Mouse (Mus musculus): ENCODE measurements around the gene Ptk7. TPM values are rescaled to one million over a fixed set of nuclear protein-coding genes. Genes with fewer than 3 reads are reported as not detected.

The Ptk7 gene
- total and polyA plus RNA-seq, 2 experiments from 2014 or later = 22.5 to 62.6 TPM

GRCm38 (mm10) chr17:46647279-46647678 is 18.0 kb upstream of the Ptk7 start:
- no peak overlapping the region for H3K9ac ChIP-seq (replicated peaks; ENCODE audit: low read length, poor library complexity, severe bottlenecking)
- no peak overlapping the region for H3K27ac ChIP-seq (ENCODE audit: low read depth, low read length)
- peaks cover 22% of the 10 kb centered on the region; the same call in 1 of the 2 replicates for H3K4me1 ChIP-seq (ENCODE audit: insufficient read depth, low read length)
- H3K9me3 ChIP-seq (ENCODE audit: low read length) = no peaks in the 10 kb centered on the region
- ATAC-seq (ENCODE audit: low FRiP score) (no peak), DNase-seq (ENCODE audit: low spot score) (no peak)
- TF ChIP-seq CTCF (IDR thresholded peaks at IDR 0.05) = no peak
- 94% methylated on average over 7 of the region's 7 CpGs for WGBS
- H3K36me3 ChIP-seq (ENCODE audit: insufficient read depth, low read length) = peaks cover 6% of the 10 kb centered on the region; the same call in 1 of the 2 replicates
- no peak overlapping the region for H3K4me3 ChIP-seq (ENCODE audit: low read depth, low read length)
- H3K27me3 ChIP-seq (ENCODE audit: insufficient read depth, low read length) = no peaks in the 10 kb centered on the region
- peak overlapping the region; percentile 65; the same call in 1 of the 2 replicates for H3K4me2 ChIP-seq (ENCODE audit: low read depth, low read length, poor library complexity, severe bottlenecking)

- Histone ChIP-seq H3K36me3 (ENCODE audit: insufficient read depth, low read length) (peaks cover 12% of the 10 kb centered on the region; the same call in 1 of the 2 replicates), H3K27me3 (ENCODE audit: insufficient read depth, low read length) (no peaks in the 10 kb centered on the region), H3K4me1 (ENCODE audit: insufficient read depth, low read length) (peaks cover 15% of the 10 kb centered on the region; the same call in 1 of the 2 replicates), H3K27ac (ENCODE audit: low read depth, low read length) (peak overlapping the region; percentile 85), H3K4me3 (ENCODE audit: low read depth, low read length) (peak overlapping the region; percentile 72), H3K9me3 (ENCODE audit: low read length) (no peaks in the 10 kb centered on the region), H3K9ac (replicated peaks; ENCODE audit: low read length, poor library complexity, severe bottlenecking) (peak overlapping the region; percentile 71), H3K4me2 (ENCODE audit: low read depth, low read length, poor library complexity, severe bottlenecking) (peak overlapping the region; percentile 65)
- ATAC-seq (ENCODE audit: low FRiP score) = no peak
- TF ChIP-seq CTCF (IDR thresholded peaks at IDR 0.05) = no peak
- under 1% methylated on average over 19 of the region's 19 CpGs for WGBS
- no peak for DNase-seq (ENCODE audit: low spot score)
Measured at GRCm38 (mm10) chr17:46646322-46646662, 17.0 kb upstream of the Ptk7 start.

GRCm38 (mm10) chr17:46645561-46646321 is 16.4 kb upstream of the Ptk7 start, which contains the start of the genes Klc4 and Mrpl2:
Gene Klc4 (minus strand): TSS chr17:46646022.
Gene Mrpl2 (plus strand): TSS chr17:46646229.
- Histone ChIP-seq H3K9ac (replicated peaks; ENCODE audit: low read length, poor library complexity, severe bottlenecking) (peak within 1 kb of the TSS; percentile 71), H3K9me3 (ENCODE audit: low read length) (no peaks in the 10 kb centered on the region), H3K36me3 (ENCODE audit: insufficient read depth, low read length) (peaks cover 17% of the 10 kb centered on the region; the same call in 1 of the 2 replicates), H3K4me3 (ENCODE audit: low read depth, low read length) (peak within 1 kb of the TSS; percentile 72), H3K27me3 (ENCODE audit: insufficient read depth, low read length) (no peaks in the 10 kb centered on the region), H3K4me2 (ENCODE audit: low read depth, low read length, poor library complexity, severe bottlenecking) (peak within 1 kb of the TSS; percentile 93), H3K27ac (ENCODE audit: low read depth, low read length) (peak within 1 kb of the TSS; percentile 85), H3K4me1 (ENCODE audit: insufficient read depth, low read length) (peaks cover 11% of the 10 kb centered on the region; the same call in 1 of the 2 replicates)
- DNase-seq (ENCODE audit: low spot score) (peak; percentile 98), ATAC-seq (ENCODE audit: low FRiP score) (peak; percentile 75)
- under 1% methylated on average over 53 of the region's 53 CpGs for WGBS
- peak; percentile 10 for TF ChIP-seq CTCF (IDR thresholded peaks at IDR 0.05)

- H3K27ac ChIP-seq (ENCODE audit: low read depth, low read length) = peak overlapping the region; percentile 47; the same call in 1 of the 2 replicates
- H3K4me1 ChIP-seq (ENCODE audit: insufficient read depth, low read length) = peaks cover 11% of the 10 kb centered on the region; the same call in 1 of the 2 replicates
- H3K4me2 ChIP-seq (ENCODE audit: low read depth, low read length, poor library complexity, severe bottlenecking) = peak overlapping the region; percentile 93
- no peak for DNase-seq (ENCODE audit: low spot score)
- ATAC-seq (ENCODE audit: low FRiP score) = no peak
- H3K9me3 ChIP-seq (ENCODE audit: low read length) = no peaks in the 10 kb centered on the region
- H3K36me3 ChIP-seq (ENCODE audit: insufficient read depth, low read length) = peaks cover 25% of the 10 kb centered on the region
- no peak for TF ChIP-seq CTCF (IDR thresholded peaks at IDR 0.05)
- H3K27me3 ChIP-seq (ENCODE audit: insufficient read depth, low read length) = no peaks in the 10 kb centered on the region
- 6% methylated on average over 11 of the region's 11 CpGs for WGBS
- H3K9ac ChIP-seq (replicated peaks; ENCODE audit: low read length, poor library complexity, severe bottlenecking) = peak overlapping the region; percentile 56
- H3K4me3 ChIP-seq (ENCODE audit: low read depth, low read length) = peak overlapping the region; percentile 72
Measured at GRCm38 (mm10) chr17:46644916-46645475, 15.7 kb upstream of the Ptk7 start.

- peaks cover 32% of the 10 kb centered on the region for H3K36me3 ChIP-seq (ENCODE audit: insufficient read depth, low read length)
- DNase-seq (ENCODE audit: low spot score) (no peak), ATAC-seq (ENCODE audit: low FRiP score) (no peak)
- no peaks in the 10 kb centered on the region for H3K9me3 ChIP-seq (ENCODE audit: low read length)
- H3K4me3 ChIP-seq (ENCODE audit: low read depth, low read length) = no peak overlapping the region
- no peak overlapping the region; the same call in 1 of the 2 replicates for H3K9ac ChIP-seq (replicated peaks; ENCODE audit: low read length, poor library complexity, severe bottlenecking)
- H3K4me1 ChIP-seq (ENCODE audit: insufficient read depth, low read length) = peaks cover 9% of the 10 kb centered on the region; the same call in 1 of the 2 replicates
- 92% methylated on average over 12 of the region's 12 CpGs for WGBS
- H3K4me2 ChIP-seq (ENCODE audit: low read depth, low read length, poor library complexity, severe bottlenecking) = peak overlapping the region; percentile 93; the same call in 1 of the 2 replicates
- no peak for TF ChIP-seq CTCF (IDR thresholded peaks at IDR 0.05)
- no peak overlapping the region for H3K27ac ChIP-seq (ENCODE audit: low read depth, low read length)
- H3K27me3 ChIP-seq (ENCODE audit: insufficient read depth, low read length) = no peaks in the 10 kb centered on the region
Measured at GRCm38 (mm10) chr17:46644152-46644805, 15.0 kb upstream of the Ptk7 start.
